Mouse (Mus musculus) limb, embryonic 12.5 days (tissue): ENCODE data around the gene Ccdc180. TPM values are rescaled to one million over a fixed set of nuclear protein-coding genes. Genes with fewer than 3 reads are reported as not detected.
A peak's percentile ranks its signal among the peaks of the same experiment; 100 is the strongest.

Experiments used
- ATAC-seq: fragments of 200-750 bp; cut with Nextera tagmentation; 2 replicates; pipeline ENCODE4 v1.8.0; 2017; ENCODE audit warnings: low read depth, moderate TSS enrichment; ENCODE audit not compliant: insufficient number of reproducible peaks, insufficient read depth, low FRiP score, low TSS enrichment
- H3K27ac ChIP-seq: fragments of 300-500 bp; sonication (generic); 2 replicates; pipeline ENCODE4 v1.5.1; 2016; ENCODE audit warnings: mild to moderate bottlenecking, moderate library complexity
- H3K27me3 ChIP-seq: fragments of 300-500 bp; sonication (generic); 2 replicates; pipeline ENCODE4 v1.6.1; 2016; ENCODE audit warnings: mild to moderate bottlenecking, moderate library complexity
- H3K36me3 ChIP-seq: fragments of 300-500 bp; sonication (generic); 2 replicates; pipeline ENCODE4 v1.6.1; 2016; ENCODE audit warnings: mild to moderate bottlenecking, moderate library complexity
- H3K4me1 ChIP-seq: fragments of 300-500 bp; sonication (generic); replicated peaks from 2 replicates; pipeline ENCODE4 v1.6.1; 2016
- H3K4me2 ChIP-seq: fragments of 300-500 bp; sonication (generic); 2 replicates; pipeline ENCODE4 v1.6.1; 2016; ENCODE audit warnings: mild to moderate bottlenecking, moderate library complexity
- H3K4me3 ChIP-seq: fragments of 300-500 bp; sonication (generic); replicated peaks from 2 replicates; pipeline ENCODE4 v1.5.1; 2016; ENCODE audit warnings: mild to moderate bottlenecking
- H3K9ac ChIP-seq: fragments of 300-500 bp; sonication (generic); replicated peaks from 2 replicates; pipeline ENCODE4 v1.6.1; 2016; ENCODE audit warnings: mild to moderate bottlenecking, moderate library complexity
- H3K9me3 ChIP-seq: fragments of 300-500 bp; sonication (generic); 2 replicates; pipeline ENCODE4 v1.6.1; 2016; ENCODE audit warnings: mild to moderate bottlenecking, moderate library complexity
- WGBS: fragments of 180-500 bp; shearing (Covaris S2); methylation state at CpG from one replicate; pipeline ENCODE4 v1.1.7; 2016; 5-methylcytosine and 5-hydroxymethylcytosine counted together
- polyA plus RNA-seq: library from polyadenylated mRNA; unstranded; fragments of >200 nt; fragmentation: Nextera tagmentation; extraction: Ambion mirVana; gene quantifications from 2 replicates; pipeline ENCODE4 v1.2.1, GENCODE M21; 2016

Gene Ccdc180
- polyA plus RNA-seq, 1 experiment from 2014 or later = not detected

- H3K4me3 ChIP-seq = peak overlapping the region; percentile 83
- peak; percentile 79 for ATAC-seq
- peaks cover 23% of the 10 kb centered on the region for H3K27me3 ChIP-seq
- peak overlapping the region; percentile 74 for H3K9ac ChIP-seq
- H3K27ac ChIP-seq = no peak overlapping the region
- peak overlapping the region; percentile 95 for H3K4me2 ChIP-seq
- H3K4me1 ChIP-seq = peaks cover 11% of the 10 kb centered on the region; the same call in 1 of the 2 replicates
- under 1% methylated on average over 41 of the region's 53 CpGs for WGBS
- no peaks in the 10 kb centered on the region for H3K36me3 ChIP-seq
- no peaks in the 10 kb centered on the region for H3K9me3 ChIP-seq
Observed at GRCm38 (mm10) chr4:45972448-45972854, 82.3 kb downstream of the Ccdc180 start.

- Histone ChIP-seq H3K4me2 (peak overlapping the region; percentile 95), H3K36me3 (no peaks in the 10 kb centered on the region), H3K27me3 (peaks cover 23% of the 10 kb centered on the region), H3K27ac (no peak overlapping the region), H3K9ac (peak overlapping the region; percentile 74), H3K9me3 (no peaks in the 10 kb centered on the region), H3K4me1 (peaks cover 11% of the 10 kb centered on the region; the same call in 1 of the 2 replicates), H3K4me3 (peak overlapping the region; percentile 83)
- 27% methylated on average over 9 of the region's 9 CpGs for WGBS
- no peak for ATAC-seq
Observed at GRCm38 (mm10) chr4:45972951-45973350, 82.8 kb downstream of the Ccdc180 start.

- WGBS = 79% methylated on average over 6 of the region's 6 CpGs
- Histone ChIP-seq H3K4me3 (no peak overlapping the region), H3K4me1 (peaks cover 11% of the 10 kb centered on the region; the same call in 1 of the 2 replicates), H3K27ac (no peak overlapping the region), H3K27me3 (peaks cover 39% of the 10 kb centered on the region), H3K4me2 (no peak overlapping the region), H3K9ac (no peak overlapping the region), H3K36me3 (no peaks in the 10 kb centered on the region), H3K9me3 (no peaks in the 10 kb centered on the region)
- ATAC-seq = no peak
Observed at GRCm38 (mm10) chr4:45976931-45977667, 87.0 kb downstream of the Ccdc180 start.

GRCm38 (mm10) chr4:45979916-45980315 lies 89.8 kb downstream of the Ccdc180 start:
- H3K4me2 ChIP-seq = no peak overlapping the region
- ATAC-seq = no peak
- WGBS = 47% methylated on average over 2 of the region's 2 CpGs
- no peaks in the 10 kb centered on the region for H3K9me3 ChIP-seq
- H3K27ac ChIP-seq = no peak overlapping the region
- no peak overlapping the region for H3K4me3 ChIP-seq
- H3K4me1 ChIP-seq = peaks cover 2% of the 10 kb centered on the region; the same call in 1 of the 2 replicates
- no peaks in the 10 kb centered on the region for H3K36me3 ChIP-seq
- H3K9ac ChIP-seq = no peak overlapping the region
- peaks cover 16% of the 10 kb centered on the region for H3K27me3 ChIP-seq

- Histone ChIP-seq H3K27me3 (peaks cover 16% of the 10 kb centered on the region), H3K4me1 (peaks cover 2% of the 10 kb centered on the region; the same call in 1 of the 2 replicates), H3K9me3 (no peaks in the 10 kb centered on the region), H3K27ac (no peak overlapping the region), H3K4me2 (no peak overlapping the region), H3K9ac (no peak overlapping the region), H3K4me3 (no peak overlapping the region), H3K36me3 (no peaks in the 10 kb centered on the region)
- no peak for ATAC-seq
Observed at GRCm38 (mm10) chr4:45981054-45981453, 91.0 kb downstream of the Ccdc180 start.

GRCm38 (mm10) chr4:45990427-45991135 lies 100.5 kb downstream of the Ccdc180 start:
- no peaks in the 10 kb centered on the region for H3K36me3 ChIP-seq
- H3K9me3 ChIP-seq = no peaks in the 10 kb centered on the region
- H3K4me3 ChIP-seq = no peak overlapping the region
- 65% methylated on average over 6 of the region's 6 CpGs for WGBS
- H3K9ac ChIP-seq = no peak overlapping the region
- no peak for ATAC-seq
- no peak overlapping the region for H3K4me2 ChIP-seq
- no peaks in the 10 kb centered on the region; the same call in 1 of the 2 replicates for H3K4me1 ChIP-seq
- no peak overlapping the region for H3K27ac ChIP-seq
- no peaks in the 10 kb centered on the region for H3K27me3 ChIP-seq

GRCm38 (mm10) chr4:45998536-45998935 lies 108.4 kb downstream of the Ccdc180 start:
- H3K9ac ChIP-seq = no peak overlapping the region
- H3K4me2 ChIP-seq = no peak overlapping the region
- H3K9me3 ChIP-seq = no peaks in the 10 kb centered on the region
- no peaks in the 10 kb centered on the region for H3K36me3 ChIP-seq
- 80% methylated on average over 4 of the region's 4 CpGs for WGBS
- no peak overlapping the region for H3K27ac ChIP-seq
- no peak overlapping the region for H3K4me3 ChIP-seq
- H3K4me1 ChIP-seq = 0 out of 2 replicates have a peak, but pooled peaks cover 4% of the 10 kb centered on the region
- ATAC-seq = no peak
- H3K27me3 ChIP-seq = no peaks in the 10 kb centered on the region

Other genes with a start within 250 kb of the Ccdc180 start
- gene Aldh1b1, start 91.3 kb upstream of the Ccdc180 start, polyA plus RNA-seq = 1.2 and 1.3 TPM in 2 replicates
- 0.46 and 0.48 TPM in 2 replicates for gene Igfbpl1, start 63.4 kb upstream of the Ccdc180 start, polyA plus RNA-seq
- 1.7 and 2.0 TPM in 2 replicates for gene Stra6l, start 41.6 kb upstream of the Ccdc180 start, polyA plus RNA-seq
- 7.2 and 8.7 TPM in 2 replicates for gene Tdrd7, start 75.0 kb downstream of the Ccdc180 start, polyA plus RNA-seq
- 4.8 and 5.1 TPM in 2 replicates for gene Tmod1, start 148.6 kb downstream of the Ccdc180 start, polyA plus RNA-seq
- 102 and 104 TPM in 2 replicates for gene Ncbp1, start 248.3 kb downstream of the Ccdc180 start, polyA plus RNA-seq
- gene Tstd2, start 248.4 kb downstream of the Ccdc180 start, polyA plus RNA-seq = 55.7 and 66.0 TPM in 2 replicates